Mouse (Mus musculus) midbrain, embryonic 14.5 days (tissue): ENCODE results near the gene Krtap6-2. TPM values are rescaled to one million over a fixed set of nuclear protein-coding genes. Genes with fewer than 3 reads are reported as not detected.

Source experiments
- ATAC-seq: fragments of 200-750 bp; cut with Nextera tagmentation; 2 replicates; pipeline ENCODE4 v1.8.0; 2017; ENCODE audit warnings: moderate number of reproducible peaks, moderate library complexity; ENCODE audit not compliant: low FRiP score, low TSS enrichment
- DNase-seq: peaks from one replicate; pipeline ENCODE4 v3.0.0-alpha.2; 2015
- H3K27ac ChIP-seq: fragments of 300-500 bp; sonication (generic); replicated peaks from 2 replicates; pipeline ENCODE4 v1.5.1; 2014; ENCODE audit warnings: mild to moderate bottlenecking, low read depth, low read length, moderate library complexity
- H3K27me3 ChIP-seq: fragments of 300-500 bp; sonication (generic); 2 replicates; pipeline ENCODE4 v1.6.1; 2014; ENCODE audit warnings: low read length, control low read depth, mixed read lengths; ENCODE audit not compliant: control insufficient read depth, insufficient read depth
- H3K36me3 ChIP-seq: fragments of 300-500 bp; sonication (generic); 2 replicates; pipeline ENCODE4 v1.6.1; 2014; ENCODE audit warnings: low read length, control low read depth; ENCODE audit not compliant: control insufficient read depth, insufficient read depth
- H3K4me1 ChIP-seq: fragments of 300-500 bp; sonication (generic); 2 replicates; pipeline ENCODE4 v1.6.1; 2014; ENCODE audit warnings: mild to moderate bottlenecking, antibody characterized with exemption, low read length, control low read depth; ENCODE audit not compliant: control insufficient read depth, insufficient read depth
- H3K4me2 ChIP-seq: fragments of 300-500 bp; sonication (generic); 2 replicates; pipeline ENCODE4 v1.6.1; 2014; ENCODE audit warnings: mild to moderate bottlenecking, low read length, moderate library complexity
- H3K4me3 ChIP-seq: fragments of 300-500 bp; sonication (generic); replicated peaks from 2 replicates; pipeline ENCODE4 v1.5.1; 2014; ENCODE audit warnings: low read depth, low read length
- H3K9ac ChIP-seq: fragments of 300-500 bp; sonication (generic); replicated peaks from 2 replicates; pipeline ENCODE4 v1.6.1; 2014; ENCODE audit warnings: mild to moderate bottlenecking, low read length, moderate library complexity
- H3K9me3 ChIP-seq: fragments of 300-500 bp; sonication (generic); 2 replicates; pipeline ENCODE4 v1.6.1; 2016; ENCODE audit warnings: low read length, control low read depth, mixed read lengths; ENCODE audit not compliant: control insufficient read depth
- WGBS: fragments of 180-500 bp; shearing (Covaris S2); extraction: QIAGEN DNeasy Blood & Tissue Kit; methylation state at CpG from one replicate; pipeline ENCODE4 v1.1.7; 2014; 5-methylcytosine and 5-hydroxymethylcytosine counted together
- polyA plus RNA-seq: library from polyadenylated mRNA; unstranded; fragments of >200 nt; fragmentation: Nextera tagmentation; extraction: Ambion mirVana; gene quantifications from 2 replicates; pipeline ENCODE4 v1.2.1, GENCODE M21; 2014

Gene Krtap6-2
- not detected in 2 replicates for polyA plus RNA-seq

GRCm38 (mm10) chr16:89420011-89420410 lies at the start of gene Krtap6-2:
Gene Krtap6-2 (minus strand): TSS chr16:89420111.
- no peaks in the 10 kb centered on the region for H3K9me3 ChIP-seq
- 93% methylated on average over 3 of the region's 3 CpGs for WGBS
- peaks cover 5% of the 10 kb centered on the region; the same call in 1 of the 2 replicates for H3K27me3 ChIP-seq
- no peak within 1 kb of the TSS for H3K27ac ChIP-seq
- no peak within 1 kb of the TSS for H3K9ac ChIP-seq
- DNase-seq (no peak), ATAC-seq (no peak)
- no peaks in the 10 kb centered on the region for H3K4me1 ChIP-seq
- no peak within 1 kb of the TSS for H3K4me3 ChIP-seq
- no peaks in the 10 kb centered on the region for H3K36me3 ChIP-seq
- no peak within 1 kb of the TSS for H3K4me2 ChIP-seq

- Histone ChIP-seq H3K4me1 (no peaks in the 10 kb centered on the region), H3K9ac (no peak overlapping the region), H3K4me3 (no peak overlapping the region), H3K4me2 (no peak overlapping the region), H3K36me3 (no peaks in the 10 kb centered on the region), H3K9me3 (no peaks in the 10 kb centered on the region), H3K27ac (no peak overlapping the region), H3K27me3 (no peaks in the 10 kb centered on the region)
- DNase-seq: peak; percentile 14
- WGBS: 79% methylated on average over 5 of the region's 5 CpGs
- no peak for ATAC-seq
Measured at GRCm38 (mm10) chr16:89461189-89461588, 41.3 kb upstream of the Krtap6-2 start.

GRCm38 (mm10) chr16:89429586-89429985 lies 9.7 kb upstream of the Krtap6-2 start:
- no peak for DNase-seq
- Histone ChIP-seq H3K4me2 (no peak overlapping the region), H3K36me3 (no peaks in the 10 kb centered on the region), H3K4me3 (no peak overlapping the region), H3K9ac (no peak overlapping the region), H3K27me3 (no peaks in the 10 kb centered on the region), H3K27ac (no peak overlapping the region), H3K4me1 (no peaks in the 10 kb centered on the region), H3K9me3 (no peaks in the 10 kb centered on the region)
- ATAC-seq: no peak
- WGBS: 89% methylated on average over 2 of the region's 2 CpGs

GRCm38 (mm10) chr16:89425310-89425709 lies 5.4 kb upstream of the Krtap6-2 start:
- WGBS: 91% methylated on average over 5 of the region's 5 CpGs

GRCm38 (mm10) chr16:89416311-89416710 lies 3.6 kb downstream of the Krtap6-2 start:
- Histone ChIP-seq H3K9me3 (no peaks in the 10 kb centered on the region), H3K4me3 (no peak overlapping the region), H3K4me2 (no peak overlapping the region), H3K36me3 (no peaks in the 10 kb centered on the region), H3K9ac (no peak overlapping the region), H3K27me3 (peaks cover 5% of the 10 kb centered on the region; the same call in 1 of the 2 replicates), H3K27ac (no peak overlapping the region), H3K4me1 (no peaks in the 10 kb centered on the region)
- no peak for ATAC-seq
- 89% methylated on average over 3 of the region's 3 CpGs for WGBS
- DNase-seq: no peak

More at GRCm38 (mm10) chr16:89425310-89425709, 5.4 kb upstream of the Krtap6-2 start:
- H3K9me3 ChIP-seq: no peaks in the 10 kb centered on the region
- no peaks in the 10 kb centered on the region for H3K27me3 ChIP-seq
- no peak overlapping the region for H3K27ac ChIP-seq
- H3K4me3 ChIP-seq: no peak overlapping the region
- DNase-seq (no peak), ATAC-seq (no peak)
- no peak overlapping the region for H3K9ac ChIP-seq
- no peaks in the 10 kb centered on the region for H3K4me1 ChIP-seq
- no peak overlapping the region for H3K4me2 ChIP-seq
- no peaks in the 10 kb centered on the region for H3K36me3 ChIP-seq

- Histone ChIP-seq H3K4me1 (no peaks in the 10 kb centered on the region), H3K9ac (no peak overlapping the region), H3K27me3 (0 out of 2 replicates have a peak, but pooled peaks cover 3% of the 10 kb centered on the region), H3K4me2 (no peak overlapping the region), H3K9me3 (no peaks in the 10 kb centered on the region), H3K4me3 (no peak overlapping the region), H3K27ac (no peak overlapping the region), H3K36me3 (no peaks in the 10 kb centered on the region)
- WGBS: 23% methylated on average over 5 of the region's 5 CpGs
- ATAC-seq: peak; percentile 72; the same call in 1 of the 2 replicates
- DNase-seq: peak; percentile 30
Measured at GRCm38 (mm10) chr16:89410345-89411068, 9.4 kb downstream of the Krtap6-2 start.

GRCm38 (mm10) chr16:89403768-89404167 lies 16.1 kb downstream of the Krtap6-2 start, which contains the start of gene Krtap21-1:
Gene Krtap21-1 (minus strand): TSS chr16:89403868.
- Histone ChIP-seq H3K27me3 (0 out of 2 replicates have a peak, but pooled peaks cover 10% of the 10 kb centered on the region), H3K4me1 (no peaks in the 10 kb centered on the region), H3K27ac (no peak within 1 kb of the TSS), H3K9me3 (no peaks in the 10 kb centered on the region), H3K36me3 (no peaks in the 10 kb centered on the region), H3K9ac (no peak within 1 kb of the TSS), H3K4me2 (no peak within 1 kb of the TSS), H3K4me3 (no peak within 1 kb of the TSS)
- ATAC-seq (no peak), DNase-seq (no peak)
- WGBS: 92% methylated on average over 2 of the region's 2 CpGs

GRCm38 (mm10) chr16:89372734-89373461 lies 47.0 kb downstream of the Krtap6-2 start:
- DNase-seq (no peak), ATAC-seq (no peak)
- H3K36me3 ChIP-seq: no peaks in the 10 kb centered on the region
- no peaks in the 10 kb centered on the region for H3K9me3 ChIP-seq
- H3K4me1 ChIP-seq: no peaks in the 10 kb centered on the region
- H3K27ac ChIP-seq: no peak overlapping the region
- no peak overlapping the region for H3K9ac ChIP-seq
- 81% methylated on average over 2 of the region's 2 CpGs for WGBS
- H3K4me3 ChIP-seq: no peak overlapping the region
- no peaks in the 10 kb centered on the region for H3K27me3 ChIP-seq
- H3K4me2 ChIP-seq: no peak overlapping the region
